Mouse (Mus musculus) heart, postnatal 25 days (tissue): ENCODE measurements around the gene Gsk3a. TPM values are rescaled to one million over a fixed set of nuclear protein-coding genes. Genes with fewer than 3 reads are reported as not detected.
A peak's percentile ranks its signal among the peaks of the same experiment; 100 is the strongest.
"Not testable (repeated sequence)": the region's sequence is repeated elsewhere in the genome, so short reads cannot be mapped to it uniquely, and the experiment has no call there.

Experiments used
- DNase-seq: peaks from one replicate; pipeline ENCODE4 v3.0.0; 2022; ENCODE audit warnings: low spot score
- intact Hi-C: fragments of 180-260 bp; cut with DNase I; formaldehyde crosslinking; loops from one replicate; pipeline ENCODE4 v1.15.1; 2025
- total RNA-seq, 2 experiments: library from RNA; stranded (reverse); gene quantifications; 2 replicates each; pipeline ENCODE4 v1.2.3; 2021

Gene Gsk3a
- total RNA-seq, 2 experiments from 2014 or later, result 62.6 to 64.6 TPM

DNA sequence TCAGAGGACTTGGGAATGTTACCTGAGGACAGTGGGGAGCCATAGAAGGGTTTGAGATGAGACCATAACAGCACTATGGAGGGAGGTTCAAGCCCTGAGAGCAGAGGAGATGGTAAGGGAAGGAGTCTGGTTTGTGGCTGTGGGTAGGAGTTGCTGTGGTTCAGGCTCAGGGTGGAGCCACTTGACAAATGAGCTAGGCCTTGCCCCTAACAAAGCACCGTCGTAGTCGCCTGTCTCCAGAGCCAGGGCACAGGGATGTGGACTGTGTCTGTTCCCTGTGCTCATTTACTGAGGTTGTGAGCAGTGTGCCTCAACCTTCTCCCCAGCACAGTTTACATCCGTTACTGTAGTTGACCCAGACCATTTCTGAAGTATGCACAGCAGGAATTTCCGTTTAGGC, 36.9 kb upstream of the Gsk3a start:
- intact Hi-C loops, result no loop called here
- no peak for DNase-seq

DNA sequence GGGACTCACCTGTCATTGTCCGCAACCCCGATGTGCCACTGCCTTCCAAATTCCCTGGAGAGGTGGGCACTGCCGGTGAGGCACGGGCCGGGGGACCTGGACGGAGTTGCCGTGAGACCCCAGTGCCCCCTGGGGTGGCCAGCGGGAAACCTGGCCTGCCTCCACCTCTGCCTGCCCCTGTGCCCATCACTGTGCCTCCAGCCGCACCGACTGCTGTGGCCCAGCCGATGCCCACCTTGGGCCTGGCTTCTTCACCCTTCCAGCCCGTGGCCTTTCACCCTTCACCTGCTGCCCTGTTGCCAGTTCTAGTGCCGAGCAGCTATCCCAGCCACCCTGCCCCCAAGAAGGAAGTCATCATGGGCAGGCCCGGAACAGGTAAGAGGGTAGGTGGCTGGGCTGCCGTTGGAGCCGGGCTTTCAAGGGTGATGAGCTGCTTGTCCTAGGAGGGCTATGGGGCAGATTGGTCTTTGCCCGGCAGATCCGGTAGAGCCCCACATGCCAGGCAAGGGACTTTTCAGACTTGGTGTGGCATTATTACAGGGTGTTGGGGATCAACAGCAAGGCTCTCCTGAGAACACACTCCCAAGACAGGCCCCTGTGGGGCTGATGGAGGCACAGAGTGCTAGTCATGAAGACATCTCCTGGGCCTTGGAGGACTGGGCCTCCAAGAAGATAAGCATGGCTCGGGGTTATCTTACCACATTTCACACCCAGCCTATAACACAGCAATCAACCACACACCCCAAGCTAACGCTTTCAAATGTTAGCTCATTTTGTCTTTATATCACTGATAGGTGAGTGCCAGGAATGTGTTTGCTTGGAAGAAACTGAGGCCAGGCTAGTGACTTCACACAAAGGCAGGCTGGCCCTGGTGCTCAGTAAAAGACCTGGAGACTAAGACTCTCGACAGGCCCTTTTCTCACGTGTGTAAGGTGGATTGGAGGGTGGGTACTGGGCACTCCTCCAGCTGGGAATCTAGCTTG, 35.9 kb upstream of the Gsk3a start:
- no peak for DNase-seq
- intact Hi-C loops, result no loop called here

DNA sequence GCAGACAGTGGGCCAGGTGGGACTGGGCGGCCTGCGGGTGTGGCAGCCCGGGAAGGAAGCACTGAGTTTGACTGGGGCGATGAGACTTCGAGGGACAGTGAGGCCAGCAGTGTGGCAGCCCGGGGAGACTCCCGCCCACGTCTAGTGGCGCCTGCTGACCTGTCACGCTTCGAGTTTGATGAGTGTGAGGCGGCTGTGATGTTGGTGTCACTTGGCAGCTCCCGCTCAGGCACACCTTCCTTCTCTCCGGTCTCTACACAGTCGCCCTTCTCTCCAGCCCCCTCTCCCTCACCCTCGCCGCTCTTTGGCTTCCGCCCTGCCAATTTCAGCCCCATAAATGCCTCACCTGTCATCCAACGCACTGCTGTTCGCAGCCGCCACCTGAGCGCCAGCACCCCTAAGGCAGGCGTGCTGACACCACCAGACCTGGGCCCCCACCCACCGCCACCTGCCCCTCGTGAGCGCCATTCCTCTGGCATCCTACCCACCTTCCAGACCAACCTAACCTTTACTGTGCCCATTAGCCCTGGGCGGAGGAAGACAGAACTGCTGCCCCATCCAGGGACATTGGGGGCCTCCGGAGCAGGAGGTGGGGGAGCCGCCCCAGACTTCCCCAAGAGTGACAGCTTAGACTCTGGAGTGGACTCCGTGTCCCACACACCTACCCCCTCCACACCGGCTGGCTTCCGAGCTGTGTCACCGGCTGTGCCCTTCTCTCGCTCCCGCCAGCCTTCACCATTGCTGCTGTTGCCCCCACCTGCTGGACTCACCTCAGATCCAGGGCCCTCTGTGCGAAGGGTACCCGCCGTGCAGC, 35.0 kb upstream of the Gsk3a start:
- no peak for DNase-seq
- intact Hi-C loops, result no loop called here

DNA sequence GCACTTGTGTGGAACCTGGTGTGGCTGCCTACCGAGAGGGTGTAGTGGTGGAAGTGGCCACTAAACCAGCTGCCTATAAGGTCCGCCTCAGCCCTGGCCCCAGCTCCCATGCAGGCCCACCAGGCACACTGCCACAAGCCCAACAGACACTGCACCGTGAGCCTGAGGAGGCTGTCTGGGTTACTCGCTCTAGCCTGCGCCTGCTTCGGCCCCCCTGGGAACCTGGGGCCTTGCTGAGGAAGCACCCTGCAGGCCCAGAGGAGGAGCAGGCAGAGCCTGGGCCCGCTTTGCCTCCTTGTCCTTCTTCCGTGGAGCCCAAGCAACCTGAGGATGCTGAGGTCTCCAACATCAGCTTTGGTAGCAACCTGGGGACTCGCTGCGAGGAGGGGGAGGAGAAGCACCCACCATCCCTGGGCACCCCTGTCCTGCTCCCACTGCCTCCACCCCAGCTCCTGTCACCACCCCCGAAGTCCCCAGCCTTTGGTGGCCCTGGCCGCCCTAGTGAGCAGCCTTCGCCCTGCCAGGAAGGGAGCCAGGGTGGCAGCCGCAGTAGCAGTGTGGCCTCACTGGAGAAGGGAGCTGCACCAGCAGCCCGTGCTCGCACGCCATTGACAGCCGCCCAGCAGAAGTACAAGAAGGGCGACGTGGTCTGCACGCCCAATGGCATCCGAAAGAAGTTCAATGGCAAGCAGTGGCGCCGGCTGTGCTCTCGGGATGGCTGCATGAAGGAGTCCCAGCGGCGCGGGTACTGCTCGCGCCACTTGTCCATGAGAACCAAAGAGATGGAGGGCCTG, 34.2 kb upstream of the Gsk3a start:
- intact Hi-C loops, result no loop called here
- no peak for DNase-seq

DNA sequence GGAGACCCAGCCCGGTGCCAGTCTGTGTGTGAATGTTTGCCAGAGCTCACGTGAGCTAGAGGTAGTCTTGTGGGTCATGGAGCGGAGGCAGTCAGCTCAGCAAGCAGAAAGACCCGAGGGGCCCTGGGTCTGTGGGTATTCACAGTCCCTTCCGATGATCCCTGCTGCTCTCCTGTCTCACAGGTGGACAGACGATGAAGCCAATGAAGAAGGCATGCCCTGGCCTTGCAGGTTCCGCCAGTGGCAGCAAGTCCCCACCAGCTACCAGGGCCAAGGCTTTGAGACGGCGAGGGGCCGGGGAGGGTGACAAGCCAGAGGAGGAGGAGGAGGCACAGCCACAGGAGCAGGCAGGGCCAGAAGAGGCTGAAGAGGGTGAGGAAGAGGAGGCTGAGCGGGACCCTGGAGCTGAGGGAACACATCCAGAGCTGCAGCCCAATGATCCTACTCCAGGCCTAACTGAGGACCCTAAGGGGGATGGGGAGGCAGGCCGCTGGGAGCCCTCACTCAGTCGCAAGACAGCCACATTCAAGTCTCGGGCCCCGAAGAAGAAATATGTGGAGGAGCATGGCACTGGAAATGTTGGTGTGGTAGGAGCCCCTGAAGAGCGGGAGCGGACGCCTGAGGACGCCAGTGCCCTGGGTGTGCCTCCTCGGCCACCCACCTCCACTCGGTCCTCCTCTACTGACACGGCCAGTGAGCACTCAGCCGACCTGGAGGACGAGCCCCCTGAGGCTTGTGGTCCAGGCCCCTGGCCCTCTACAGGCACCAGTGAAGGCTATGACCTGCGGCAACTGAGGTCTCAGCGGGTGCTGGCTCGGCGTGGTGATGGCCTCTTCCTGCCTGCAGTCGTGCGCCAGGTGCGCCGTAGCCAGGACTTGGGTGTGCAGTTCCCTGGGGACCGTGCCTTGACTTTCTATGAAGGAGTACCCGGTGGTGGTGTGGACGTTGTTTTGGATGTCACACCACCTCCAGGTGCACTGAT, 33.3 kb upstream of the Gsk3a start:
- intact Hi-C loops, result no loop called here

DNA sequence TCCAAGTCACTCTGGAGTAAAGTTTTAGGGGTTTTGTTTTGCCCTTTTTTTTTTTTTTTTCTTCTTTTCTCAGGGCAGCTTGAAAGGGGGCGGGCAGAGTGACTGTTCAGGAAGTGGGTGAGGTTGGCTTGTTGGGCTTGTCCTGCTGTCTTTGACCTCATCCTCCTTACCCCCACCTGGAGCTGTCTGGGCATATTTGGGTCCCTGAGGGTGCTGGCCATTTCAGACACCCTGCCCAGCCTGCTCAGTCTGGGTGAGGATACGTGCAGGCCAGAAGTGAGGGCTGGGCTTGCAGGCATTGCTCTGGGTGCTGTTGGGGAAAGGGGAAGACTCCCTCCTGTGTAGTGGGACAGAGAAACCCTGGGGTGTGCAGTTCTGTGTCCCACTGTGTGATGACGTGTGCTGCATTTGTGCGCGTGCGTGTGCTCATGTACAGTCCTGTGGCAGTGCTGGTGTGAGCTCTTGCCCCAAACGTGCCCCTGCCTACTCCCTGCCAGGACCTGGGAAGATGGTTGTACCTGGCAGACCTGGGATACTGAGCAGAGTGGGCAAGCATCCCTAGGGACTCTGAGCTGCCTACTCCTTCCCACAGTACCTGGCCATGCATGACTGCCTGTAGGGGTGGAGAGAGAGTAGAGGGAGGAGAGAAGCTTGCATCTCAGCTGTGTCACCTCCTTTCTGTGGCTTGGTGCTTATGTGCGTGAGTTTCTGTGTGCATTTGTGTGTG, 32.1 kb upstream of the Gsk3a start:
- no peak for DNase-seq
- intact Hi-C loops, result no loop called here

More for the DNA sequence above, 33.3 kb upstream of the Gsk3a start:
- no peak for DNase-seq

DNA sequence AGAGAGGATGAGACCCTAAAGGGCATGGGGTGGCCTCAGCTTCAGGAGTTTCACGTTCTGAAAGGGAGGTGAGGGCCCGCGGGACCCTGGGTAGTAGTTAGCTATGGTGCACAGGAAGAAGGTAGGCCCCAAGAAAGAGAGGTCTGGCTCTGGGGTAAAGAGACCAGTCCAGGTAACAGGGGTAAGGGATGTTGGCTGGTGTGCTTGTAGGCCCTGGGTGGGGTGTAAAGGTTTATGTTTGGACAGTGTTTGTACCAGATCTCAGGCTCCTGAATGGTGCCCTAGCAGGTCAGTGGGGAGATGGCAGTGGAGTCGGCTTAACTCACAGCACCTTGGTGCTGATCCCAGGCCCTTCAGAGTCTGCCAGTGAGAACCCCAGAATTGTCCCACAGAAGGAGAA, 31.4 kb upstream of the Gsk3a start:
- intact Hi-C loops, result no loop called here
- no peak for DNase-seq

DNA sequence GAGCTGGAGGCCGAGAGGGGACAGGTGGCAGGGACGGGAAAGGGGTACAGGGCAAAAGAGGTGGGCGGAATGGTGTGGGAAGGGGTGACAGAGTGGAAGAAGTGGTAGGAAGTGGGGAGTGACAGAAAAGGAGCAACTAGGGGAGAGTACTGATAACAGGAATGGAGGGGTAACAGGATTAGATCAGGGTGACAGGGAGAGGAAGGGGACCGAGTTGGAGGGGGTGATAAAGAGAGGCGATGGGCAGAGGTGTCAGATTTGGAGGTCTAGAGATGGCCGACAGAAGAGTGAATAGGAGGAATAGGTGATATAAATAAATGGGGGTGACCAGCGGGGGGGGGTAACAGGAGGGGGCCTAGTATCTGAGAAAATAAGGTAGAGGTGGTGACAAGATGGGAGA, 30.9 kb upstream of the Gsk3a start:
- no peak for DNase-seq
- intact Hi-C loops, result no loop called here

DNA sequence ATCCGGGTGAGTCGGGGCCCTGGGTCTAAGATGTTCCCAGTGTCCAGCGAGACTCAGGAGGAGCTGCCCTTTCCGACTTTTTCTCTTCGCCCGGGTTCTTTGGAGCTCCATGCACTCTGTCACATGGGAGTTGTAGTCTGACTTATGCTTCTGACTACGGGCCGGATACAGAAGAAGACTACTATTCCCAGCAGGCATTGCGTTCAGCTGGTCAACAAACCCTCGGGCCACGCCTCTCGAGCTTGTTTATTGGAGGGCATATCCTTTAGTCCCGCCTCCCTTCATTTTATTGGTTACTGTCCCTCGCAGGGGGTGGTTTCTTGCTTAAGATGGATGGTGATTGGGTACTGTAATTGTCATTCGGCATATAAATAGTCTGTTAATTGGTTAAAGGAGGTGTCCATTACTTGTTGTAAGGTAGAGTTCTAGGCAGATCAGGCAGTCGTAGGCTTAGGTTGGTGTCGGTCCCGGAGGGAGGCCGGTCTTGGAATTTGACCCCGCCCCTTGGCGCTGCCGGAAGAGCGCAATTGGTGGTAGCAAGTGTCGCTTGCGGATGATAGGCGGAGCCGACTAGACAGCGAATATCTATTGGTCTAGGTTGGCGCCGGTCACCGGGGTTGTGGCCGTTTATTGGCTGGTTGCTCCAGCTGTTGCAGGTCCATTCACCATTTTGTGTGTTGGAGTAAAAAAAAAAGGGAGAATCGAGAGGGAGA, 30.3 kb upstream of the Gsk3a start:
- DNase-seq, result peak; percentile 100
- intact Hi-C loops, result loop anchor here (2.0 kb wide), 1 partner anchor 15 kb away; no protein-coding TSS in a partner anchor

DNA sequence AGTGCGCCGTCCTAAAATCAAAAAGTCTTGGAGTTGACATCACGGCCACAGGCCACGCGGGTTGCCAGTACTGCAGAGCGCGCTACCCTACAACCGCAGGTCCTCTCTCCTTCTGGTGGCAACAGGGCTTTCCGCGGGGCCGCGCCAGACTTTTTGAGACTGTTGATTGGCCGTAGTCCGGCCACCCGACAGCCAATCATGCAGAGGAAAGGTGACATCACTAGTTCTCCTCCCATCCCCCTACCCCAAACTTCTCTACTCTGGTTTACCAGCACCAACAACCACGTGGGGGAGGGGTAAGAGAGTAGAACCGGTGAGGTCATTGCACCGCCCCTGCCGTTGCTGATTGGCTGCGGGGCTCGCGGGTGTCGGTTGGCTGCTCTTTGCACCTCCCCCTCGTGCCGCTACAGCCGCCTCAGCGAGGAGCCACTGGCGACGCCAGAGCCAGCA, 29.7 kb upstream of the Gsk3a start, which contains the start of gene Cic:
Cic (plus strand) TSS at position 404 of the 450 bp plus-strand sequence.
- intact Hi-C loops, result loop anchor here (2.0 kb wide), 1 partner anchor 15 kb away; no protein-coding TSS in a partner anchor
- peak; percentile 99 for DNase-seq

DNA sequence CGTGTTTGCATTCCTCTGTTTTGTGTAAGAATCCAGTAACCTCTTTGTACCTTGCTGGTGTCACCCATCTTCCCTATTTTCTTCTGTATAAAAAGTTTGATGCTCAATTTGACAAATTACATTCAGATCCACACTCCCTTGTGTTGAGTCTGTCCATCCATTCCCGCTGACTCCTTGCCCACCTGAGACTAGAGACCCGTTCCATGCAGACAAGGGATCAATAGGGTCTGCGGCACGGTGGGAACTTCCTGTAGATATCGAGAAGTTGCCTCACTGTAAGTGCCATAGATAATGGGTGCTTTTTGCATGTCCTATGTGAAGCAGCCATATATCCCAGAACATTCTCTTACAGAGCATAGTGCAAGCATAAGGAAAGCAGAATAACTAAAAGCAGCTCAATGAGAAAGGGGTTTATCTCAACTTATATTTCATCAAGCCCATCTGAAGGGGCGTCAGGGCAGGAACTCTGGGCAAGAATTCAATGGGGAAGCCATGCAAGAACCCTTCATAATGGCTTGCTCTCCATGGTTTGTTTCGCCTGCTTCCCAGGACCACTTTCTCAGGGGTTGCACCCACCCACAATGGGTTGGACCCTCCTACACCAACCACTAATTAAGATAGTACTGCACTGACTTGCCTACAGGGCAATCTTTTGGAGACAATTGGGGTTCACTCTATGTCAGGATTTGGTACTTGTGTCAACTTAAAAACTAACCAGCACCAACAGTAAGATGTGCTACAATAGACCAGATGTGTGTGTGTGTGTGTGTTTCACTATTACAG, 28.7 kb upstream of the Gsk3a start:
- DNase-seq, result no peak
- intact Hi-C loops, result loop anchor here (2.0 kb wide), 1 partner anchor 14 kb away; no protein-coding TSS in a partner anchor

DNA sequence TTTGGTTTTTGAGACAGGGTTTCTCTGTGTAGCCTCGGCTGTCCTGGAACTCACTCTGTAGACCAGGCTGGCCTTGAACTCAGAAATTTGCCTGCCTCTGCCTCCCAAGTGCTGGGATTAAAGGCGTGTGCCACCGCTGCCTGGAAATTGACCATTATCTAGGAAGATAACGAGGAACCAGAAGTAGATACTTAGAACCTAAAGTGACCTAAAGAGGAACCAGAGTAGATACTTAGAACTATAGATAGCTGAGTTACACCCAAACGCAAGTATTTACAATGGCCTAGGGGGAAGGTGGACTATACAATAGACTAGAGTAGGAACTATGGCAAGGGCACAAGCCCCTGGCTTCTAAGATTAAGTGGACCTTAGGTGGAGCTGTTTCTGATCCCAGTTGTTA, 28.1 kb upstream of the Gsk3a start:
- intact Hi-C loops, result loop anchor here (2.0 kb wide), 1 partner anchor 13 kb away; no protein-coding TSS in a partner anchor
- not testable (repeated sequence) for DNase-seq

DNA sequence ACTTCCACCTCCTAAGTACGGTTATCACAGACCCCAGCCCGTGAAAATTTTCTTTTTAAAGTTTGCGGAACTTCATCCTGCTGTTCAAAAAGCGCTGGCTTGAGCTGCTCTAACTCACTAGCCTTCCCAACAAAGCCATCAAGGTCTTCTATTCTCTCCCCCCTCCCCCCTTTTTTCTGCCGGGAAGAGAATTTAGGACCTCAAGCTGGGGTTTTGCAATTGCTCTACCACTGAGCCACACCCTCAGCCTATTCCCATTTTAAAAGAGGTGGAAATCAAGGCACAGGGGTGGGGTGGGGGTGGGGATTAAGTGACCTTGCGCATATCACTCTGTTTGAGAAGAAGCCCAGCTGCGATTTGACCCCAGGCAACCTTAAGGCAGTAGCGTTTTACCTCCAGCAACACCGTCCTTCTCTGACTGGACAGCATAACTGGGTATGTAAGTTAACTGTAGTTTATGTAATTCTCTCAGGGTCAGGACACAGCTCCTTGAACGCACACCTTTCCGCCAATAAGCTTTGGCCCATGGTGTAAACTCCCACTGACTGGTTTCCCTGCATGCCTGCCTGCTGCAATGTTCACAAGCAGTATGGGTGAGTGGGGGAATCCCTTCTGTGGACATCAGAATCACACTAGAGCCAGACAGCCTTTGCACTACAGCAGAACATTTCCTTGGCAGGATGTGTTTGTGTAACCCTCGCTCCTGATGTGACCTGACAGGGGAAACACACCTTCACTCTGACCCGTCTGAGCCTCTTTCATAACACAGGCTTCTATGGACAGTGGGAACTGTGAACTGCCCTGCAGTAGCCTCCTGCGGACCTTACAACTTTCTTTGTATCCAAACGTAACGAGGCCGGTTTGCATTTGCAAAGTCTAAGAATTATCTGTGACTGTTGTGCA, 26.6 kb upstream of the Gsk3a start:
- DNase-seq, result no peak
- intact Hi-C loops, result no loop called here

DNA sequence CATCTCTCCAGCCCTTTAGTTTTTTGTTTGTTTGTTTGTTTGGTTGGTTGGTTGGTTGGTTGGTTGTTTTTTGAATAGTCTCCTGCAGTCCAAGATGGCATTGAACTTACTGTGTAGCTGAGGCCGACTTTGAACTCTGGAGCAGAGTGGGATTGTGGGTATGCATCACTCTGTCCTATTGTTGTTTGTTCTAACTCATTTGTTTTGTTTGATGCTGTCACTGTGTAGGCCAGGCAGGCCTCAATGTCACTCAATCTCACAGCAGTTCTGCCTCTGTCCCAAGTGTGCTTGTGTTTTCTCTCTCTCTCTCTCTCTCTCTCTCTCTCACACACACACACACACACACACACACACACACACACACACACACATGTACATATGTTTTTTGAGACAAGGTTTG, 24.2 kb upstream of the Gsk3a start:
- no peak for DNase-seq
- intact Hi-C loops, result no loop called here

DNA sequence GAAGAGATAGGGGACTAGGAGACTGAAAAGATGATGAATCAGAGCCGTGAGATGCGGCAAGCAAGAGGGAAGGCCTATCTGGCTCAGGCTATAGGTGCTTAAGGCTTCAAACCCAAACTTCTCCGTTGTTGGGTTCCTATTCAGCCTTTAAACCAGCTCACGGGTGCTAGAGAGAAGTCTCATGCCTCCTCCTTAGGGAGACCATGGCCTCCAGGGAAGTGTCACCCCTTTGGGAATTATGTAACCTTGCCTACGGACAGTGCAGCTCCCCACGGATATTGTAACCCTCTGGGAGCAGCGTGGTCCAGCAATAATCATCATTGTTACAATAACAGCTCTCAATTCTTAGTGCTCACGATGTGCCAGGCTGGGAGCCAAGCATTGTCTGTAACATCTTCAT, 14.2 kb upstream of the Gsk3a start:
- no peak for DNase-seq
- intact Hi-C loops, result loop anchor here (2.0 kb wide), 1 partner anchor 15 kb away; the partner anchor contains the start of gene Cic
